Mouse (Mus musculus): ENCODE measurements around the gene Trmt10a.

GRCm38 (mm10) chr3:138197556-138197955 lies 54.3 kb downstream of the Trmt10a start:
- TF ChIP-seq CTCF (IDR thresholded peaks at IDR 0.05; ENCODE audit: low read depth, low read length): no peak
- TF ChIP-seq TAL1 (conservative IDR thresholded peaks at IDR 0.05; ENCODE audit: low read depth, low read length): no peak
- no peak for TF ChIP-seq GATA1 (IDR thresholded peaks at IDR 0.05; ENCODE audit: borderline replicate concordance, low read length)
